Mouse (Mus musculus): ENCODE data around the gene Hoxc11. TPM values are rescaled to one million over a fixed set of nuclear protein-coding genes. Genes with fewer than 3 reads are reported as not detected.

Hoxc11 gene
- polyA plus RNA-seq, 1 experiment from 2014 or later = not detected

- H3K9me3 ChIP-seq = no peaks in the 10 kb centered on the region
- ATAC-seq (ENCODE audit: low FRiP score) = no peak
- WGBS = under 1% methylated on average over 88 of the region's 88 CpGs
- H3K4me1 ChIP-seq (replicated peaks) = peaks cover 7% of the 10 kb centered on the region; the same call in 1 of the 2 replicates
- H3K27me3 ChIP-seq = peaks cover 100% of the 10 kb centered on the region
- peak overlapping the region; percentile 33 for H3K4me2 ChIP-seq
- no peaks in the 10 kb centered on the region for H3K36me3 ChIP-seq
- H3K4me3 ChIP-seq = peak overlapping the region; percentile 14; the same call in 1 of the 2 replicates
- H3K27ac ChIP-seq = no peak overlapping the region
- no peak overlapping the region for H3K9ac ChIP-seq
Measured at GRCm38 (mm10) chr15:102981379-102982288, 27.4 kb downstream of the Hoxc11 start.

GRCm38 (mm10) chr15:102983716-102984115 lies 29.5 kb downstream of the Hoxc11 start:
- Histone ChIP-seq H3K9ac (no peak overlapping the region), H3K4me1 (replicated peaks) (peaks cover 7% of the 10 kb centered on the region; the same call in 1 of the 2 replicates), H3K27ac (no peak overlapping the region), H3K4me2 (no peak overlapping the region), H3K4me3 (no peak overlapping the region), H3K36me3 (no peaks in the 10 kb centered on the region), H3K9me3 (no peaks in the 10 kb centered on the region), H3K27me3 (peaks cover 100% of the 10 kb centered on the region)
- under 1% methylated on average over 12 of the region's 12 CpGs for WGBS
- ATAC-seq (ENCODE audit: low FRiP score) = no peak

GRCm38 (mm10) chr15:102984521-102984920 lies 30.3 kb downstream of the Hoxc11 start:
- no peaks in the 10 kb centered on the region for H3K9me3 ChIP-seq
- H3K27ac ChIP-seq = no peak overlapping the region
- H3K4me2 ChIP-seq = no peak overlapping the region
- peaks cover 100% of the 10 kb centered on the region for H3K27me3 ChIP-seq
- no peak overlapping the region for H3K4me3 ChIP-seq
- no peaks in the 10 kb centered on the region for H3K36me3 ChIP-seq
- ATAC-seq (ENCODE audit: low FRiP score) = no peak
- WGBS = 1% methylated on average over 10 of the region's 10 CpGs
- peaks cover 7% of the 10 kb centered on the region; the same call in 1 of the 2 replicates for H3K4me1 ChIP-seq (replicated peaks)
- no peak overlapping the region for H3K9ac ChIP-seq

GRCm38 (mm10) chr15:102984925-102985324 lies 30.7 kb downstream of the Hoxc11 start:
- no peak for ATAC-seq (ENCODE audit: low FRiP score)
- Histone ChIP-seq H3K36me3 (no peaks in the 10 kb centered on the region), H3K4me2 (no peak overlapping the region), H3K4me3 (no peak overlapping the region), H3K27ac (no peak overlapping the region), H3K9me3 (no peaks in the 10 kb centered on the region), H3K9ac (no peak overlapping the region), H3K4me1 (replicated peaks) (peaks cover 7% of the 10 kb centered on the region; the same call in 1 of the 2 replicates), H3K27me3 (peaks cover 100% of the 10 kb centered on the region)
- WGBS = 7% methylated on average over 3 of the region's 3 CpGs

- Histone ChIP-seq H3K36me3 (no peaks in the 10 kb centered on the region), H3K9ac (no peak overlapping the region), H3K4me3 (no peak overlapping the region), H3K4me2 (no peak overlapping the region), H3K27me3 (peaks cover 98% of the 10 kb centered on the region), H3K9me3 (no peaks in the 10 kb centered on the region), H3K4me1 (replicated peaks) (peaks cover 8% of the 10 kb centered on the region), H3K27ac (no peak overlapping the region)
- 3% methylated on average over 21 of the region's 21 CpGs for WGBS
- peak; percentile 49; the same call in 1 of the 2 replicates for ATAC-seq (ENCODE audit: low FRiP score)
Measured at GRCm38 (mm10) chr15:102987124-102987833, 33.1 kb downstream of the Hoxc11 start.

- Histone ChIP-seq H3K9ac (no peak overlapping the region), H3K27ac (no peak overlapping the region), H3K4me3 (no peak overlapping the region), H3K4me1 (replicated peaks) (peaks cover 8% of the 10 kb centered on the region), H3K4me2 (no peak overlapping the region), H3K27me3 (peaks cover 98% of the 10 kb centered on the region), H3K36me3 (no peaks in the 10 kb centered on the region), H3K9me3 (no peaks in the 10 kb centered on the region)
- WGBS = 19% methylated on average over 5 of the region's 5 CpGs
- no peak for ATAC-seq (ENCODE audit: low FRiP score)
Measured at GRCm38 (mm10) chr15:102988078-102988477, 33.9 kb downstream of the Hoxc11 start.

- Histone ChIP-seq H3K36me3 (no peaks in the 10 kb centered on the region), H3K27ac (no peak within 1 kb of the TSS), H3K27me3 (peaks cover 96% of the 10 kb centered on the region), H3K4me2 (peak within 1 kb of the TSS; percentile 29), H3K4me3 (peak within 1 kb of the TSS; percentile 16), H3K9me3 (no peaks in the 10 kb centered on the region), H3K9ac (no peak within 1 kb of the TSS), H3K4me1 (replicated peaks) (peaks cover 8% of the 10 kb centered on the region)
- under 1% methylated on average over 68 of the region's 69 CpGs for WGBS
- no peak for ATAC-seq (ENCODE audit: low FRiP score)
Measured at GRCm38 (mm10) chr15:102990461-102991397, 36.5 kb downstream of the Hoxc11 start, which contains the start of gene Hoxc8. TSS of gene Hoxc8 (plus strand) at chr15:102990607.

GRCm38 (mm10) chr15:102991782-102992181 lies 37.6 kb downstream of the Hoxc11 start:
- no peak for ATAC-seq (ENCODE audit: low FRiP score)
- 2% methylated on average over 7 of the region's 7 CpGs for WGBS
- H3K4me3 ChIP-seq = no peak overlapping the region
- H3K9ac ChIP-seq = no peak overlapping the region
- H3K27me3 ChIP-seq = peaks cover 95% of the 10 kb centered on the region
- peaks cover 8% of the 10 kb centered on the region for H3K4me1 ChIP-seq (replicated peaks)
- H3K27ac ChIP-seq = no peak overlapping the region
- no peaks in the 10 kb centered on the region for H3K9me3 ChIP-seq
- H3K36me3 ChIP-seq = no peaks in the 10 kb centered on the region
- H3K4me2 ChIP-seq = no peak overlapping the region

- WGBS = under 1% methylated on average over 11 of the region's 11 CpGs
Measured at GRCm38 (mm10) chr15:102992206-102992605, 38.0 kb downstream of the Hoxc11 start.

GRCm38 (mm10) chr15:102992863-102993262 lies 38.6 kb downstream of the Hoxc11 start:
- Histone ChIP-seq H3K4me1 (replicated peaks) (peaks cover 8% of the 10 kb centered on the region), H3K4me2 (no peak overlapping the region), H3K27ac (no peak overlapping the region), H3K4me3 (no peak overlapping the region), H3K9ac (no peak overlapping the region), H3K27me3 (peaks cover 95% of the 10 kb centered on the region), H3K9me3 (no peaks in the 10 kb centered on the region), H3K36me3 (no peaks in the 10 kb centered on the region)
- ATAC-seq (ENCODE audit: low FRiP score) = no peak
- WGBS = 3% methylated on average over 3 of the region's 3 CpGs

More at GRCm38 (mm10) chr15:102992206-102992605, 38.0 kb downstream of the Hoxc11 start:
- Histone ChIP-seq H3K36me3 (no peaks in the 10 kb centered on the region), H3K9me3 (no peaks in the 10 kb centered on the region), H3K4me2 (no peak overlapping the region), H3K27me3 (peaks cover 95% of the 10 kb centered on the region), H3K4me1 (replicated peaks) (peaks cover 8% of the 10 kb centered on the region), H3K4me3 (no peak overlapping the region), H3K9ac (no peak overlapping the region), H3K27ac (no peak overlapping the region)
- no peak for ATAC-seq (ENCODE audit: low FRiP score)

GRCm38 (mm10) chr15:102996548-102996947 lies 42.3 kb downstream of the Hoxc11 start:
- peaks cover 97% of the 10 kb centered on the region for H3K27me3 ChIP-seq
- H3K36me3 ChIP-seq = no peaks in the 10 kb centered on the region
- H3K4me1 ChIP-seq (replicated peaks) = peaks cover 8% of the 10 kb centered on the region
- no peak overlapping the region for H3K27ac ChIP-seq
- ATAC-seq (ENCODE audit: low FRiP score) = no peak
- H3K9me3 ChIP-seq = no peaks in the 10 kb centered on the region
- WGBS = 1% methylated on average over 9 of the region's 9 CpGs
- H3K4me3 ChIP-seq = no peak overlapping the region
- no peak overlapping the region for H3K9ac ChIP-seq
- no peak overlapping the region for H3K4me2 ChIP-seq

Measured in hindbrain, embryonic 13.5 days (tissue).